Mouse (Mus musculus): Measurements from ENCODE around the gene Psmd5. TPM values are rescaled to one million over a fixed set of nuclear protein-coding genes. Genes with fewer than 3 reads are reported as not detected.

Gene Psmd5
- total RNA-seq, 2 experiments from 2014 or later, result 40.8 to 41.1 TPM

Other genes with a start within 250 kb of the Psmd5 start
- 10 to 100 TPM; 51.6 to 66.8 TPM for gene Gapvd1, start 119.7 kb downstream of the Psmd5 start, total RNA-seq (2021)
- gene Hspa5, start 103.0 kb downstream of the Psmd5 start, total RNA-seq (2021), result 100 to 1,000 TPM; 686 to 689 TPM
- gene Rabepk, start 75.1 kb downstream of the Psmd5 start, total RNA-seq (2021), result 10 to 100 TPM; 23.9 to 26.7 TPM
- 10 to 100 TPM; 66.5 to 68.9 TPM for gene Fbxw2, start 48.7 kb downstream of the Psmd5 start, total RNA-seq (2021)
- not detected for gene Gm34653, start 42.0 kb downstream of the Psmd5 start, total RNA-seq (2021)
- under 1 TPM in 1 of 2 experiments, not detected in 1; 0.48 TPM for gene Cutal, start 572 bp downstream of the Psmd5 start, total RNA-seq (2021)
- gene Phf19, start 39.1 kb upstream of the Psmd5 start, total RNA-seq (2021), result 1 to 10 TPM; 1.3 to 1.7 TPM
- 1 to 10 TPM; 2.6 to 2.8 TPM for gene Traf1, start 86.8 kb upstream of the Psmd5 start, total RNA-seq (2021)
- not detected for gene Hc, start 186.5 kb upstream of the Psmd5 start, total RNA-seq (2021)
- gene AI182371, start 226.6 kb upstream of the Psmd5 start, total RNA-seq (2021), result under 1 TPM in 1 of 2 experiments, not detected in 1; 0.46 TPM
- 10 to 100 TPM in 1 of 2 experiments, 1 to 10 TPM in 1; 7.7 to 11.4 TPM for gene Cntrl, start 234.5 kb upstream of the Psmd5 start, total RNA-seq (2021)

Measured in adrenal gland, adult 18-20 months (tissue).